Mouse (Mus musculus): ENCODE data around the gene Lpin1. TPM values are rescaled to one million over a fixed set of nuclear protein-coding genes. Genes with fewer than 3 reads are reported as not detected.

The Lpin1 gene
- total RNA-seq, 2 experiments from 2014 or later, result 16.7 to 19.5 TPM

GRCm38 (mm10) chr12:16532860-16533230, 77.9 kb downstream of the Lpin1 start:
- intact Hi-C loops (cut with DNase I), result loop anchor here (5.0 kb wide), 3 partner anchors 716 to 996 kb away; partner anchors contain the start of gene Trib2
- no peak for DNase-seq

- DNase-seq, result peak; percentile 58
- intact Hi-C loops (cut with DNase I), result loop anchor here (5.0 kb wide), 3 partner anchors 715 to 995 kb away; partner anchors contain the start of gene Trib2
Observed at GRCm38 (mm10) chr12:16531956-16532859, 78.6 kb downstream of the Lpin1 start.

DNA sequence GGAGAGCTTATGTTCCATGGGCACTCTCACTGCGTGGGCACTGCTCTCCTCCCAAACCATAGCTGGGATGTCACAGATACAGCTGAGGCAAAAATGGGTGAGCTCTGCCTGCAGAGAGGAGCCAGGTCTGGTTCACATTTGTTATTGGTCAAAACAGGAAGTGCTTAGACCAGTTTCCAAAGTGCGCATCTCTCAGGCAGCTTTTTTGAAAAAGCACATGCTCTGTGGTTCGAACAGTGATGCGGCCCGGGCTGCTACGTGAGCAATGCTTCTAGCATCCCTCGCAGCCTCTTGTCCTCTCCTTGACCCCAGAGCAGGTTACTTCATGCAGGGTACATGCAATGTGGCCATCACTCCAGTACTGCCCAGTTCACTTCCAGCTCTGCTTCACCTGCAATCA, 82.1 kb downstream of the Lpin1 start:
- no peak for DNase-seq
- intact Hi-C loops (cut with DNase I), result no loop called here

DNA sequence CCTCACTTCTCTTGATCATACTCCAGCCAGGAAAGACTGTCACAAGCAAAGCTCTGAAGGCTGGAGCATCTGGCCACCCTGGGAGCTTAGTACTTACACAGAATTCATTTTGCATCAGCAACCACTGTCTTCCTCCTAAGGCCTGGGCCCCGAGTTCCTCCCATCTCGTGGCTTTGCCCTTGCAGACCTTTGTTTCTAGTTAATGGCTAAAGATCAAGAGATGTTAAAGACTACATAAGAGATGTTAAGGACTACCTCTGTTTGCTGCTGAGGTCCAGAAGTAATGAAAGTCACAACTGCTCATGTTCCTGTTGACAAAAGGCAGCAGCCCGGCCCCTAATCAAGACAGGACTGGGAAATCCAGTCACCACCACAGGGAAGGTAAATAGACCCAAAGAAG, 82.8 kb downstream of the Lpin1 start:
- intact Hi-C loops (cut with DNase I), result no loop called here
- no peak for DNase-seq

DNA sequence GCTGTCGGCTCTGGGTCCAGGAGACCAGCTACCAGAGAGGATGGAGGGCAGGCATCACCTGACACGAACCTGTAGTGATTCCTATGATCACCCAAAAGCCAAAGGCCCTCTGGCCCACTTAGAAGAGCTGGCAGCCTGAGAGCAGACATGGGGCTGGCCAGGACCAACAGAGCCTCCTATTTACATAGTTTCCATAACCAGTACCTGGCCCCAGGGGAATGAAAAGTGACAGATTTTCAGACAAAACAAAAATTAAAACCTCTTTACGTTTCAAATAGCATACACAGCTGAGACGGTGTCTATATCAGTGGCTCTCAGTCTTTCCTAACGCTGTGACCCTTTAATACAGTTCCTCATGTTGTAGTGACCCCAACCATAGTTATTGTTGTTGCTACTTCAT, 83.9 kb downstream of the Lpin1 start:
- DNase-seq, result no peak
- intact Hi-C loops (cut with DNase I), result no loop called here

GRCm38 (mm10) chr12:16526134-16526533, 84.6 kb downstream of the Lpin1 start:
- no peak for DNase-seq
- intact Hi-C loops (cut with DNase I), result no loop called here

- intact Hi-C loops (cut with DNase I), result no loop called here
- DNase-seq, result peak; percentile 27
Observed at GRCm38 (mm10) chr12:16515183-16515582, 95.6 kb downstream of the Lpin1 start.

GRCm38 (mm10) chr12:16512991-16513390, 97.8 kb downstream of the Lpin1 start:
- intact Hi-C loops (cut with DNase I), result no loop called here
- no peak for DNase-seq

GRCm38 (mm10) chr12:16509122-16509752, 101.5 kb downstream of the Lpin1 start:
- intact Hi-C loops (cut with DNase I), result loop anchor here (5.0 to 10.0 kb wide), 2 partner anchors 354 to 692 kb away; partner anchors contain the start of gene Trib2
- peak; percentile 81 for DNase-seq

- no peak for DNase-seq
- intact Hi-C loops (cut with DNase I), result loop anchor here (5.0 to 10.0 kb wide), 2 partner anchors 352 to 690 kb away; partner anchors contain the start of gene Trib2
Observed at GRCm38 (mm10) chr12:16506796-16507790, 103.7 kb downstream of the Lpin1 start.

- no peak for DNase-seq
- intact Hi-C loops (cut with DNase I), result loop anchor here (10.0 kb wide), 1 partner anchor 349 kb away; no protein-coding TSS in a partner anchor
Observed at GRCm38 (mm10) chr12:16504244-16504643, 106.5 kb downstream of the Lpin1 start.

DNA sequence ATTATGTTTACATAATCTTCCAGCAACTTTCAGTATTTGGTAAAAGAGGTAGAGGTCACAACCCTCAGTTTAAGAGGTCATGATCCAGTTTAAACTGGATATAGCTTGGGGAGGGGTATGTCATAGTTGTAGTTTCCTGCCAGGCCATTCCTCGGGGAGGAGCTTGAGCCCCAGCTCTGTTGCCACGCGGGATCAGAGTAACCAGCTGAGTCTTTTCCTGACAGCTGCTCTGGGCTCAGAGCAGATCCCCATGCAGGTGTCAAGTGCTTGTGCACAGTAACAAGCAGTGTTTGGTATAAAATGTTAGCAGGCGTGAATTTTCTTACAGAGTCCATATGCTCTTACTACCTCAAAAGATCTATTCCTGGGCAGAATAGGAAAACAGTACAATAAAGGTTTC, 112.8 kb downstream of the Lpin1 start:
- intact Hi-C loops (cut with DNase I), result no loop called here
- no peak for DNase-seq

DNA sequence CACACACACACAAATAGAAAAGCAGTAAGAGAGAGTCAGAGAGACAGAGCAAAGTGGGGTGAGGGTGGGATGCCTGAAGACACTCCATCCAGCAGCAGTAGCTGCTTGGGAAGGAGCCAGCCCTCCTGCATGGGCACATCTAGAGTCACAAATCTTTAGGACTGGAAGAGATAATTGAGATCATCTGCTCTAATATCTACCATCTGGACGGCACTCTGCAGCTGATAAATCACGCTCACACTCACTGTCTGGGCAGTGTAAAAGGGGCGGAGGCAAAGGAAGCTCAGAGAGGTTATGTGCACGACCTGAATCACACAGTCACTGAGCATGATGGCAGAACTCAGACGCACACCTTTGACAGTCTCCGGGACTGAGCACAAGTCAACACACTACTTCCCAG, 118.1 kb downstream of the Lpin1 start:
- DNase-seq, result no peak
- intact Hi-C loops (cut with DNase I), result no loop called here

- intact Hi-C loops (cut with DNase I), result no loop called here
- DNase-seq, result no peak
Observed at GRCm38 (mm10) chr12:16488899-16489298, 121.9 kb downstream of the Lpin1 start.

- DNase-seq, result no peak
- intact Hi-C loops (cut with DNase I), result no loop called here
Observed at GRCm38 (mm10) chr12:16487453-16487852, 123.3 kb downstream of the Lpin1 start.

Other genes with a start within 250 kb of the Lpin1 start
- 10 to 100 TPM; 11.5 to 12.5 TPM for gene Ntsr2, start 42.4 kb upstream of the Lpin1 start, total RNA-seq (2021)
- gene Greb1, start 189.9 kb upstream of the Lpin1 start, total RNA-seq (2021), result under 1 TPM; 0.84 to 0.97 TPM
- gene E2f6, start 200.0 kb upstream of the Lpin1 start, total RNA-seq (2021), result 10 to 100 TPM; 19.2 to 21.9 TPM